Mouse (Mus musculus) liver, embryonic 13.5 days (tissue): ENCODE results near the gene Arhgap45. TPM values are rescaled to one million over a fixed set of nuclear protein-coding genes. Genes with fewer than 3 reads are reported as not detected.
A peak's percentile ranks its signal among the peaks of the same experiment; 100 is the strongest.
"Not testable (repeated sequence)": the region's sequence is repeated elsewhere in the genome, so short reads cannot be mapped to it uniquely, and the experiment has no call there.

Experiments used
- ATAC-seq: fragments of 200-750 bp; cut with Nextera tagmentation; 2 replicates; pipeline ENCODE4 v1.8.0; 2017; ENCODE audit warnings: low read depth, mild to moderate bottlenecking, moderate number of reproducible peaks, moderate library complexity
- DNase-seq: peaks from one replicate; pipeline ENCODE4 v3.0.0; 2022
- H3K27ac ChIP-seq: fragments of 300-500 bp; sonication (generic); 2 replicates; pipeline ENCODE4 v1.5.1; 2015; ENCODE audit warnings: moderate library complexity, mild to moderate bottlenecking, inconsistent platforms
- H3K27me3 ChIP-seq: fragments of 300-500 bp; sonication (generic); 2 replicates; pipeline ENCODE4 v1.6.1; 2015; ENCODE audit warnings: mild to moderate bottlenecking, inconsistent platforms
- H3K36me3 ChIP-seq: fragments of 300-500 bp; sonication (generic); 2 replicates; pipeline ENCODE4 v1.6.1; 2015; ENCODE audit warnings: mild to moderate bottlenecking, inconsistent platforms
- H3K4me1 ChIP-seq: fragments of 300-500 bp; sonication (generic); replicated peaks from 2 replicates; pipeline ENCODE4 v1.6.1; 2015; ENCODE audit warnings: inconsistent platforms
- H3K4me2 ChIP-seq: fragments of 300-500 bp; sonication (generic); 2 replicates; pipeline ENCODE4 v1.6.1; 2015; ENCODE audit warnings: inconsistent platforms, mild to moderate bottlenecking, moderate library complexity
- H3K4me3 ChIP-seq: fragments of 300-500 bp; sonication (generic); replicated peaks from 2 replicates; pipeline ENCODE4 v1.5.1; 2015; ENCODE audit warnings: mild to moderate bottlenecking, inconsistent platforms
- H3K9ac ChIP-seq: fragments of 300-500 bp; sonication (generic); 2 replicates; pipeline ENCODE4 v1.6.1; 2015; ENCODE audit warnings: mild to moderate bottlenecking, inconsistent platforms
- H3K9me3 ChIP-seq: fragments of 300-500 bp; sonication (generic); replicated peaks from 2 replicates; pipeline ENCODE4 v1.6.1; 2016; ENCODE audit warnings: inconsistent platforms
- WGBS: fragments of 180-500 bp; shearing (Covaris S2); methylation state at CpG from one replicate; pipeline ENCODE4 v1.1.7; 2015; ENCODE audit not compliant: insufficient replicate concordance; 5-methylcytosine and 5-hydroxymethylcytosine counted together
- polyA plus RNA-seq: library from polyadenylated mRNA; unstranded; fragments of >200 nt; fragmentation: Nextera tagmentation; extraction: Ambion mirVana; gene quantifications from 2 replicates; pipeline ENCODE4 v1.2.1, GENCODE M21; 2015

Arhgap45 gene
- polyA plus RNA-seq, 1 experiment from 2014 or later = 14.3 TPM

DNA sequence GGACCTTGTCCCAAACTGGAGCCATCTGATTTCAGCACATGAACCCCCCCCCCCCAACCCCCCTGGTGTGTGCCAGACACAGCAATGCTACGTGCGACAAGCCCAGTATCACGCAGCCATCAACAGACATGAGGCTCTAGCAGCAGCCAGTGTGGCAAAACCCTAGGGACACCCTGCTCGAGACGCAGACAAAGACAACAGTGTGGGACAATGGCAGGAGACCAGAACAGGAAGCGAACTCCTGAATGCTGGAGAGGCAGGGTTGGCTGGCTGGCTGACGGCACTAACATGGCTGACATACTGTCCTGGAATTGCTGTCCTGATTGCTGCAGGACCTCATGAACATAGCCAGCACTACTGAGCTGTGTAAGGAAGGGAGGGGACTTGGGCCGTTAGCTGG is 18.7 kb downstream of the Arhgap45 start:
- no peak for ATAC-seq
- Histone ChIP-seq H3K27me3 (no peaks in the 10 kb centered on the region), H3K4me3 (no peak overlapping the region), H3K9me3 (no peaks in the 10 kb centered on the region), H3K4me1 (peaks cover 61% of the 10 kb centered on the region), H3K27ac (0 out of 2 replicates have a peak overlapping the region, but pooled peaks have one; percentile 74), H3K9ac (no peak overlapping the region), H3K4me2 (no peak overlapping the region), H3K36me3 (peaks cover 56% of the 10 kb centered on the region)
- WGBS = 84% methylated on average over 8 of the region's 8 CpGs
- DNase-seq = no peak

DNA sequence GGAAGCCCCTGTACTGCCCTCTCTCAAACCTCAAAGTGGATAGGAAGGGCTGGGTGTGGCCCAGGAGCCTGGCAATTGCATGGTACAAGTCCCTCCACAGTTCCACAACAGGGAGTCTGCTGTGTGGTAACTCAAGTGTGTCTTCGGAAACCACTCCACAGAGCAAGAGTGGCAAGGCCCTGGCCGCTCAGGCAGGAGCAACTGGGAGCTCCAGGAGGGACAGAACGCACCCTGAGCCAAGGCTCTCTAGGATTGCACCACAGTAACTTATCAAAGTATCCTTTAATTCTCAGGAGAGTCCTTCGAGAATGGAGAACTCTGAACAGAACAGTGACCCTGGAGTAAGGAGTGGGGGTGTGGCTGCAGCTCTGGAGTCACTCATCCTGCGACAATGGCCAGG is 19.2 kb downstream of the Arhgap45 start:
- WGBS = 89% methylated on average over 5 of the region's 5 CpGs
- DNase-seq = no peak
- Histone ChIP-seq H3K4me2 (no peak overlapping the region), H3K27me3 (no peaks in the 10 kb centered on the region), H3K9me3 (no peaks in the 10 kb centered on the region), H3K9ac (no peak overlapping the region; the same call in 1 of the 2 replicates), H3K27ac (no peak overlapping the region; the same call in 1 of the 2 replicates), H3K4me1 (peaks cover 63% of the 10 kb centered on the region), H3K4me3 (no peak overlapping the region), H3K36me3 (peaks cover 51% of the 10 kb centered on the region)
- no peak for ATAC-seq

DNA sequence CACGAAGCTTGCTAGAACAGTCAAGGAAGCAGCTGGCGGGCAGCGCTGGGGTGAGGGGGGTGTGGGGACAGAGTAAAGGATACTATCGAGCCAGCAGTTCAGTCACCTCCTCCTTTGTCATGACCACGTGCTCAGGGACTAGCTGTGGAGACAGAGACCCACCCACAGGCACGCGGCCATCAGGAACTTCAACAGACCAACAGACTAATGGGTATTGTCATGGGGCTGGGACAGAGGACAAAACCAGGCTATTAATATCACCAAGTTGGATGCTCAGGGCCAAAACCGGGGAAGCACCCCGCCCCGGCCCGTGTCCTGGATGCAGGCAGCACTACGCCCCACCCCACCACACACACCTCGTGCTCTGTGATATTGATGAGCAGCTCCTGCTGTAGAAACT is 20.4 kb downstream of the Arhgap45 start:
- Histone ChIP-seq H3K4me2 (no peak overlapping the region), H3K27ac (no peak overlapping the region), H3K27me3 (no peaks in the 10 kb centered on the region), H3K4me3 (no peak overlapping the region), H3K4me1 (peaks cover 60% of the 10 kb centered on the region), H3K9me3 (no peaks in the 10 kb centered on the region), H3K36me3 (peaks cover 42% of the 10 kb centered on the region), H3K9ac (no peak overlapping the region)
- 86% methylated on average over 13 of the region's 13 CpGs for WGBS
- DNase-seq (no peak), ATAC-seq (no peak)

DNA sequence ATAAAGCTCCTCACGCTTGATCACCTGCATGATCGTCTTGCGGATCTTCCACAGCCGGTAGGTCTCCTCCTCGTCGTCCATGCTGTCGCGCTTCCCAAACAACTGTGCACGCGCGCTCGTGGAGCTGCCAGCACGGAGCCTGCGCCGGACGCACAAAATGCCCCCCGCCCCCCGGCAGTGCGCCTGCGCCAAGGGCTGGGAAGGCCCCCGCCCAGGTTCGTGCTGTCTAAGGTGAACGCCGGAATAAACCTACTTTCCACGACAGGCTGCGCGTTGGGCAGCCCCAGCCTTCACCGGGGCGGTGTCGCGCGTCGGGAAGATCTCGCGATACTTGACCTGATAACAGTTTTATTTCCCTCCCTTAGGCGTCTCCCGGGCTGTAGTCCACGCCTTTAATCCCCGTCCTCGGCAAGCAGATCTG is 23.1 kb downstream of the Arhgap45 start, which contains the start of gene Polr2e:
TSS of gene Polr2e (minus strand) at position 237 of the 421 bp plus-strand sequence.
- peak within 1 kb of the TSS; percentile 93 for H3K9ac ChIP-seq
- peak within 1 kb of the TSS; percentile 81 for H3K27ac ChIP-seq
- H3K9me3 ChIP-seq = no peaks in the 10 kb centered on the region
- peak; percentile 97 for DNase-seq
- peaks cover 39% of the 10 kb centered on the region for H3K36me3 ChIP-seq
- under 1% methylated on average over 40 of the region's 40 CpGs for WGBS
- peaks cover 39% of the 10 kb centered on the region for H3K4me1 ChIP-seq
- peak; percentile 95 for ATAC-seq
- H3K4me3 ChIP-seq = peak within 1 kb of the TSS; percentile 86
- H3K27me3 ChIP-seq = no peaks in the 10 kb centered on the region
- peak within 1 kb of the TSS; percentile 93 for H3K4me2 ChIP-seq

DNA sequence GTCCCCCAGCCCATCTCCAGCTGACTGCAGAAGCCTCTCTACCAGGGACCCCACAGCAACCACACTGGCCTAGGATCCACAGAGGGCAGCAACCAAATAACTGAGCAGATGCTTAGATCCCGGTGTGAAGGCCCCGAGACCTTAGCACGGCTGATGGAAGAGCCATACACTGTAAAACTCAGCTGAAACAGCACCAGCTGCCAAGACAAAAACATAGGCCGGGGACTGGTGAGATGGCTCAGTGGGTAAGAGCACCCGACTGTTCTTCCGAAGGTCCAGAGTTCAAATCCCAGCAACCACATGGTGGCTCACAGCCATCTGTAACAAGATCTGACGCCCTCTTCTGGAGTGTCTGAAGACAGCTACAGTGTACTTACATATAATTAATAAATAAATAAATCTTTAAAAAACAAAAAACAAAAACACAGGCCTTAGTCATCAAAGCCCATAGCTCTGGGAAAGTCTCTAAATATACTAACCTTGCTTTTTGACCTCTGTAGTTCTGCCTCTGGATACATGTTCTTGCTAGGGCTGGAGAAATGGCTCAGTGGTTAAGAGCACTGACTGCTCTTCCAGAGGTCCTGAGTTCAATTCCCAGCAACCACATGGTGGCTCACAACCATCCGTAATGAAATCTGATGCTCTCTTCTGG is 25.1 kb downstream of the Arhgap45 start:
- Histone ChIP-seq H3K27ac (peak overlapping the region; percentile 43; the same call in 1 of the 2 replicates), H3K4me1 (peaks cover 38% of the 10 kb centered on the region), H3K9ac (peak overlapping the region; percentile 22; the same call in 1 of the 2 replicates), H3K36me3 (peaks cover 20% of the 10 kb centered on the region)
- not testable (repeated sequence) for ATAC-seq, DNase-seq, H3K9me3 ChIP-seq, H3K27me3 ChIP-seq, H3K4me3 ChIP-seq, H3K4me2 ChIP-seq
- 78% methylated on average over 8 of the region's 8 CpGs for WGBS

DNA sequence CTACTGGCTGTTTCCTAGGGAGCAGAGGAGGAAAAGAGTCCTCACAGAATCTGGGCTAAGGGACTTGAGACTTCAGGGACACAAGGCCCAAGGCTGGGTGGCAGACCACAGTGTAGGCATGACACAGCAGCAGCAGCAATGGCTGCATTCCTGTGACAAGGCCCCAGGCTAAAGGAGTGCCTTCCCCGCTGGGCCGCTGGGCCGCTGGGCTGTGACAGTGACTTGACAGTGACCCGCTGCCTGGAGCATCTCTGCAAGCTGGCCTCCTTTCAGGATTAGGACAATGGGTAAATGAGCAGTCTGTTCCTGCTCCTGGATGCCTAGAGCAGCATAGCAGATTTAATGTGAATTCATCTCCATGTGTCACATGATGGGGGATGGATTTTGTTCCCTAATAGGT is 27.6 kb downstream of the Arhgap45 start:
- H3K36me3 ChIP-seq = no peaks in the 10 kb centered on the region
- H3K9me3 ChIP-seq = no peaks in the 10 kb centered on the region
- no peak overlapping the region for H3K4me2 ChIP-seq
- peak overlapping the region; percentile 37; the same call in 1 of the 2 replicates for H3K27ac ChIP-seq
- no peak overlapping the region for H3K9ac ChIP-seq
- 78% methylated on average over 4 of the region's 4 CpGs for WGBS
- H3K4me1 ChIP-seq = peaks cover 47% of the 10 kb centered on the region
- no peak overlapping the region for H3K4me3 ChIP-seq
- no peak for ATAC-seq
- DNase-seq = peak; percentile 39
- H3K27me3 ChIP-seq = no peaks in the 10 kb centered on the region

DNA sequence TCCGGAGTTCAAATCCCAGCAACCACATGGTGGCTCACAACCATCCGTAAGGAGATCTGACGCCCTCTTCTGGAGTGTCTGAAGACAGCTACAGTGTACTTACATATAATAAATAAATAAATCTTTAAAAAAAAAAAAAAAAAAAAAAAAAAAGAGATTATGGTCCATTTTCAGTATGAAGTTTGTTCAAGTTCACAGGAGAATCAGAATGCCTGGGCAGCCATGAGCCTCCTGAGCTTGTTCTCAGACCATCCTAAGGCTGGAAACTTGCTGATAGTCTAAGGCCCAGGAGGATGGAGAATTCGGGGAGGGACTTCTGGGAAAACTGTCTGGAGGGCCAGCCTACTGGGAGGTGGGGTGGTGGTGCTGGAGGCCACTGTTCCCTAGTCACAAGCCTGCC is 28.9 kb downstream of the Arhgap45 start:
- not testable (repeated sequence) for DNase-seq, H3K9me3 ChIP-seq, H3K4me2 ChIP-seq, H3K9ac ChIP-seq, H3K4me3 ChIP-seq, H3K27ac ChIP-seq, ATAC-seq, H3K36me3 ChIP-seq, H3K27me3 ChIP-seq
- 75% methylated on average over 4 of the region's 4 CpGs for whole genome bisulfite sequencing
- H3K4me1 ChIP-seq = peaks cover 52% of the 10 kb centered on the region

DNA sequence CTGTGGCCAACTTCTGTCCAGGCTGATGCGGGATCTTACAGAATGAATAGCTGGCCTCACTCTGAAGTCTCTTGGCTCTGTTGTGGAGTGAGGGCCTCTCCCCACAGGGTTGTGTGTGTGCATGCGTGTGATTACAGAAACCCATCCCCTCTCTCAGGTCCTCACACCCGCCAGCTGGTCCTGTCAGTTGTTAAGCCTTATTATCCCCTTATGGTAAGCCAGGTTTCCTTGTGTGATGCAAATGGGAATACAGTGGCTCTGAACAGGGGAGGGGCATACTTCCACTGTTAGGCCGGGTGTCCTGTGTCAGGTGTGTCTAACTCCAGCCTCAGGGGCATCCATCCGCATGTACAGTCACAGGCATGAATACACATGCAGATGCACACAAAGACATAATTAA is 29.3 kb downstream of the Arhgap45 start:
- ATAC-seq (no peak), DNase-seq (no peak)
- 65% methylated on average over 5 of the region's 5 CpGs for WGBS
- Histone ChIP-seq H3K4me2 (no peak overlapping the region), H3K36me3 (no peaks in the 10 kb centered on the region), H3K9me3 (no peaks in the 10 kb centered on the region), H3K27ac (no peak overlapping the region), H3K27me3 (no peaks in the 10 kb centered on the region), H3K4me1 (peaks cover 56% of the 10 kb centered on the region), H3K4me3 (no peak overlapping the region), H3K9ac (no peak overlapping the region)

DNA sequence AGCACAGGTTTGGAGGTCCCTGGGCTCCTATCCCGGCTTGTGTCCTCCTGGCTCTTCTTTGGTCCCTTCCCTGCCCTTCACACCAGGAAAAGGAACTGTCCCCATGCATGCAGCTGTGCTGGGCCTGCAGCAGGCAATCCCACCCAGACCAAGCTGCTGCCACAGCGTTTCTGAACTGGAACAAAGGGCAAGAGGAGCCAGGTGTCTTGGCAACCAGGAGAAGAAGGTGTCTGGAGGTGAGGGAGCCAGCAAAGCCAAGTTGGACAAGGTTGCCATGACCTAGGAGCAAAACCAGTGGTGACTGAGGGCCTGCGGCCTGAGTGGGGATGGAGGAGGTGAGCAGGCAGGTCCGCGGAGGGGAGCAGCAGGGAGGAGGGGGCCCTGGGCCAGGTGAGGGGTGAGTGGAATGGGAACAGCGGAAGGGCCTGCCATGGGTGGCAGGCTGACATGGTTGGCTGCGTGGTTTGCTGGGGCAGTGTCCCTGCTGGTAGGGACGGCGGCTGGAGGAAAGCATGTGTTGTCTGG is 30.6 kb downstream of the Arhgap45 start, which contains the start of gene Gpx4:
TSS of gene Gpx4 (plus strand) at position 126 of the 525 bp plus-strand sequence.
- no peaks in the 10 kb centered on the region for H3K27me3 ChIP-seq
- H3K27ac ChIP-seq = no peak within 1 kb of the TSS
- no peak for ATAC-seq
- no peak within 1 kb of the TSS for H3K4me2 ChIP-seq
- no peaks in the 10 kb centered on the region for H3K36me3 ChIP-seq
- DNase-seq = no peak
- H3K9ac ChIP-seq = no peak within 1 kb of the TSS; the same call in 1 of the 2 replicates
- H3K4me3 ChIP-seq = no peak within 1 kb of the TSS
- H3K9me3 ChIP-seq = no peaks in the 10 kb centered on the region
- H3K4me1 ChIP-seq = peaks cover 69% of the 10 kb centered on the region
- 75% methylated on average over 8 of the region's 9 CpGs for WGBS

DNA sequence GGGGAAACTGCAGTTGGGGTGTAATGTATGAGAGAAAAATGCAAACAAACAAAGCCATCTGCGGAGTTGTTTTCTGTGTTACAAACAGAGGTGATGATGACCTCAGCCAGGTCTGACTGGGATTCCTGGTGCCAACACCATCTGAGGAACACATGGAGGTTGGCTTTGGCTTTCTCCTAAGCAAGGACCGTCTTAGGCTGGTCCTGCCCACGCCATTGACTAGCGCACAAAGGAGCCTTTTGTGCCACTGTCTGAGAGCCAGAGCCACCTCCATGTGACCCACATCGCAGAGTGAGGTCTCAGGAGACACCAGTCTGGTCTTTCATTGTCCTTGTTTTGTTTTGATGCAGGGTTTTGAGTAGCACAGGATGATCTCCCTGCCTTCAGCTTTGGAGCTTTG is 31.9 kb downstream of the Arhgap45 start:
- ATAC-seq (no peak), DNase-seq (no peak)
- Histone ChIP-seq H3K4me1 (peaks cover 80% of the 10 kb centered on the region), H3K9ac (peak overlapping the region; percentile 15; the same call in 1 of the 2 replicates), H3K9me3 (no peaks in the 10 kb centered on the region), H3K36me3 (no peaks in the 10 kb centered on the region), H3K27me3 (no peaks in the 10 kb centered on the region), H3K27ac (0 out of 2 replicates have a peak overlapping the region, but pooled peaks have one; percentile 54), H3K4me2 (no peak overlapping the region), H3K4me3 (no peak overlapping the region)
- 58% methylated on average over 5 of the region's 5 CpGs for WGBS

DNA sequence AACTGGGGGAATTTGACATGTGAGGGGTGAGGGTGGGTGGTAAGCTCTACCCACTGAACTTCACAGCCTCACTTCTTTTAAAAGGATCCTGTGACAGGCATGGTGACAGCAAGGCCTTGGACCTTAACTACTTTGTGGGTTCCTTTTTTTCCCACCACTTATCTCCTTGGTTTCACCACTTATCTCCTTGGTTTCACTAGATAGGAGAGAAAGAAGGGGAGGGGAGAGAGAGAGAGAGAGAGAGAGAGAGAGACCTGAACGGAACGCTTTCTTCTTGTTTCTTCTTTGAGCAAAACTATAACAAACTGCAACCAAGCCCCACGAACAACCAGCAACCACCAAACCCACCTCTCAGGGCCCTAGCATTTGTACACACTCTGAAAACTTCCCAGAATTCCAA is 32.4 kb downstream of the Arhgap45 start:
- H3K36me3 ChIP-seq = no peaks in the 10 kb centered on the region
- DNase-seq (no peak), ATAC-seq (no peak)
- H3K27me3 ChIP-seq = no peaks in the 10 kb centered on the region
- WGBS = 23% methylated on average over 3 of the region's 3 CpGs
- H3K4me2 ChIP-seq = no peak overlapping the region
- no peaks in the 10 kb centered on the region for H3K9me3 ChIP-seq
- peaks cover 79% of the 10 kb centered on the region for H3K4me1 ChIP-seq
- no peak overlapping the region for H3K4me3 ChIP-seq
- peak overlapping the region; percentile 15; the same call in 1 of the 2 replicates for H3K9ac ChIP-seq
- H3K27ac ChIP-seq = peak overlapping the region; percentile 54
